Mouse (Mus musculus): ENCODE results near the gene Spred3. TPM values are rescaled to one million over a fixed set of nuclear protein-coding genes. Genes with fewer than 3 reads are reported as not detected.

The Spred3 gene
- polyA plus RNA-seq, 1 experiment from 2014 or later = 4.9 TPM

- Histone ChIP-seq H3K4me3 (ENCODE audit: low read depth, low read length) (peak within 1 kb of the TSS; percentile 77), H3K9ac (ENCODE audit: low read length) (peak within 1 kb of the TSS; percentile 74), H3K9me3 (ENCODE audit: control insufficient read depth, low read length) (no peaks in the 10 kb centered on the region), H3K4me2 (peak within 1 kb of the TSS; percentile 95), H3K27me3 (ENCODE audit: control insufficient read depth, insufficient read depth, low read length) (no peaks in the 10 kb centered on the region; the same call in none of the 2 replicates), H3K27ac (ENCODE audit: low read depth, low read length) (peak within 1 kb of the TSS; percentile 77), H3K4me1 (ENCODE audit: control insufficient read depth, insufficient read depth, low read length) (peaks cover 9% of the 10 kb centered on the region), H3K36me3 (ENCODE audit: control insufficient read depth, insufficient read depth, low read length) (no peaks in the 10 kb centered on the region)
- DNase-seq (ENCODE audit: low spot score, missing footprints) = peak; percentile 98
- ATAC-seq (ENCODE audit: low FRiP score) = peak; percentile 86
- WGBS = 4% methylated on average over 68 of the region's 68 CpGs
Measured at GRCm38 (mm10) chr7:29155838-29156782, 14.1 kb downstream of the Spred3 start, which contains the start of gene Fam98c. Fam98c (minus strand) TSS chr7:29156234.

GRCm38 (mm10) chr7:29155196-29155837 lies 14.9 kb downstream of the Spred3 start:
- H3K27ac ChIP-seq (ENCODE audit: low read depth, low read length) = peak overlapping the region; percentile 77
- peak overlapping the region; percentile 77 for H3K4me3 ChIP-seq (ENCODE audit: low read depth, low read length)
- 7% methylated on average over 37 of the region's 37 CpGs for WGBS
- DNase-seq (ENCODE audit: low spot score, missing footprints) = no peak
- ATAC-seq (ENCODE audit: low FRiP score) = peak; percentile 91
- H3K27me3 ChIP-seq (ENCODE audit: control insufficient read depth, insufficient read depth, low read length) = no peaks in the 10 kb centered on the region; the same call in none of the 2 replicates
- H3K9ac ChIP-seq (ENCODE audit: low read length) = peak overlapping the region; percentile 74
- H3K4me1 ChIP-seq (ENCODE audit: control insufficient read depth, insufficient read depth, low read length) = peaks cover 9% of the 10 kb centered on the region
- H3K4me2 ChIP-seq = peak overlapping the region; percentile 95
- H3K36me3 ChIP-seq (ENCODE audit: control insufficient read depth, insufficient read depth, low read length) = no peaks in the 10 kb centered on the region
- H3K9me3 ChIP-seq (ENCODE audit: control insufficient read depth, low read length) = no peaks in the 10 kb centered on the region

- WGBS = 96% methylated on average over 14 of the region's 14 CpGs
- ATAC-seq (ENCODE audit: low FRiP score) = no peak
Measured at GRCm38 (mm10) chr7:29154018-29154720, 16.0 kb downstream of the Spred3 start.

GRCm38 (mm10) chr7:29151486-29151885 lies 18.7 kb downstream of the Spred3 start:
- Histone ChIP-seq H3K27ac (ENCODE audit: low read depth, low read length) (no peak overlapping the region), H3K9me3 (ENCODE audit: control insufficient read depth, low read length) (no peaks in the 10 kb centered on the region), H3K4me3 (ENCODE audit: low read depth, low read length) (no peak overlapping the region), H3K4me1 (ENCODE audit: control insufficient read depth, insufficient read depth, low read length) (peaks cover 6% of the 10 kb centered on the region), H3K9ac (ENCODE audit: low read length) (no peak overlapping the region), H3K27me3 (ENCODE audit: control insufficient read depth, insufficient read depth, low read length) (no peaks in the 10 kb centered on the region), H3K36me3 (ENCODE audit: control insufficient read depth, insufficient read depth, low read length) (no peaks in the 10 kb centered on the region), H3K4me2 (no peak overlapping the region)
- DNase-seq (ENCODE audit: low spot score, missing footprints) (no peak), ATAC-seq (ENCODE audit: low FRiP score) (no peak)
- WGBS = 70% methylated on average over 10 of the region's 10 CpGs

More at GRCm38 (mm10) chr7:29154018-29154720, 16.0 kb downstream of the Spred3 start:
- no peak overlapping the region for H3K27ac ChIP-seq (ENCODE audit: low read depth, low read length)
- H3K4me2 ChIP-seq = no peak overlapping the region
- H3K9ac ChIP-seq (ENCODE audit: low read length) = no peak overlapping the region
- H3K27me3 ChIP-seq (ENCODE audit: control insufficient read depth, insufficient read depth, low read length) = no peaks in the 10 kb centered on the region; the same call in none of the 2 replicates
- H3K4me3 ChIP-seq (ENCODE audit: low read depth, low read length) = no peak overlapping the region
- no peak for DNase-seq (ENCODE audit: low spot score, missing footprints)
- no peaks in the 10 kb centered on the region for H3K9me3 ChIP-seq (ENCODE audit: control insufficient read depth, low read length)
- H3K36me3 ChIP-seq (ENCODE audit: control insufficient read depth, insufficient read depth, low read length) = no peaks in the 10 kb centered on the region
- peaks cover 9% of the 10 kb centered on the region for H3K4me1 ChIP-seq (ENCODE audit: control insufficient read depth, insufficient read depth, low read length)

GRCm38 (mm10) chr7:29148771-29149170 lies 21.4 kb downstream of the Spred3 start:
- no peaks in the 10 kb centered on the region for H3K36me3 ChIP-seq (ENCODE audit: control insufficient read depth, insufficient read depth, low read length)
- ATAC-seq (ENCODE audit: low FRiP score) (no peak), DNase-seq (ENCODE audit: low spot score, missing footprints) (peak; percentile 72)
- H3K4me2 ChIP-seq = no peak overlapping the region
- H3K4me1 ChIP-seq (ENCODE audit: control insufficient read depth, insufficient read depth, low read length) = no peaks in the 10 kb centered on the region
- H3K9ac ChIP-seq (ENCODE audit: low read length) = no peak overlapping the region
- H3K27ac ChIP-seq (ENCODE audit: low read depth, low read length) = no peak overlapping the region
- no peak overlapping the region for H3K4me3 ChIP-seq (ENCODE audit: low read depth, low read length)
- H3K27me3 ChIP-seq (ENCODE audit: control insufficient read depth, insufficient read depth, low read length) = no peaks in the 10 kb centered on the region
- 92% methylated on average over 15 of the region's 15 CpGs for WGBS
- no peaks in the 10 kb centered on the region for H3K9me3 ChIP-seq (ENCODE audit: control insufficient read depth, low read length)

GRCm38 (mm10) chr7:29146625-29147367 lies 23.4 kb downstream of the Spred3 start:
- 86% methylated on average over 7 of the region's 7 CpGs for WGBS
- Histone ChIP-seq H3K27ac (ENCODE audit: low read depth, low read length) (no peak overlapping the region), H3K4me2 (no peak overlapping the region), H3K4me3 (ENCODE audit: low read depth, low read length) (no peak overlapping the region), H3K9me3 (ENCODE audit: control insufficient read depth, low read length) (no peaks in the 10 kb centered on the region), H3K27me3 (ENCODE audit: control insufficient read depth, insufficient read depth, low read length) (no peaks in the 10 kb centered on the region), H3K36me3 (ENCODE audit: control insufficient read depth, insufficient read depth, low read length) (no peaks in the 10 kb centered on the region), H3K9ac (ENCODE audit: low read length) (no peak overlapping the region), H3K4me1 (ENCODE audit: control insufficient read depth, insufficient read depth, low read length) (no peaks in the 10 kb centered on the region)
- DNase-seq (ENCODE audit: low spot score, missing footprints) (no peak), ATAC-seq (ENCODE audit: low FRiP score) (no peak)

GRCm38 (mm10) chr7:29144006-29144405 lies 26.2 kb downstream of the Spred3 start:
- no peaks in the 10 kb centered on the region for H3K36me3 ChIP-seq (ENCODE audit: control insufficient read depth, insufficient read depth, low read length)
- no peak overlapping the region for H3K9ac ChIP-seq (ENCODE audit: low read length)
- no peak overlapping the region for H3K4me3 ChIP-seq (ENCODE audit: low read depth, low read length)
- 89% methylated on average over 4 of the region's 4 CpGs for WGBS
- H3K4me1 ChIP-seq (ENCODE audit: control insufficient read depth, insufficient read depth, low read length) = no peaks in the 10 kb centered on the region
- DNase-seq (ENCODE audit: low spot score, missing footprints) (no peak), ATAC-seq (ENCODE audit: low FRiP score) (no peak)
- no peak overlapping the region for H3K4me2 ChIP-seq
- no peaks in the 10 kb centered on the region for H3K27me3 ChIP-seq (ENCODE audit: control insufficient read depth, insufficient read depth, low read length)
- H3K9me3 ChIP-seq (ENCODE audit: control insufficient read depth, low read length) = no peaks in the 10 kb centered on the region
- no peak overlapping the region for H3K27ac ChIP-seq (ENCODE audit: low read depth, low read length)

- Histone ChIP-seq H3K4me1 (ENCODE audit: control insufficient read depth, insufficient read depth, low read length) (no peaks in the 10 kb centered on the region), H3K4me3 (ENCODE audit: low read depth, low read length) (no peak overlapping the region), H3K9me3 (ENCODE audit: control insufficient read depth, low read length) (no peaks in the 10 kb centered on the region), H3K4me2 (no peak overlapping the region), H3K9ac (ENCODE audit: low read length) (no peak overlapping the region), H3K27ac (ENCODE audit: low read depth, low read length) (no peak overlapping the region), H3K36me3 (ENCODE audit: control insufficient read depth, insufficient read depth, low read length) (no peaks in the 10 kb centered on the region), H3K27me3 (ENCODE audit: control insufficient read depth, insufficient read depth, low read length) (no peaks in the 10 kb centered on the region)
- DNase-seq (ENCODE audit: low spot score, missing footprints) (no peak), ATAC-seq (ENCODE audit: low FRiP score) (no peak)
- 86% methylated on average over 8 of the region's 8 CpGs for WGBS
Measured at GRCm38 (mm10) chr7:29141416-29141815, 28.8 kb downstream of the Spred3 start.

Measured in midbrain, embryonic 11.5 days (tissue).